Mouse (Mus musculus): ENCODE results near the gene Pnck.

- TF ChIP-seq MAFK (IDR thresholded peaks at IDR 0.05; ENCODE audit: insufficient read depth, low read depth, low read length): no peak
- TF ChIP-seq ZNF384 (IDR thresholded peaks at IDR 0.05; ENCODE audit: low read depth, low read length): no peak
These were observed 3.2 kb upstream of the Pnck start for GRCm38 (mm10) chrX:73663143-73663542.

All from ES-E14 (cell line).